Mouse (Mus musculus) CH12F3 (cell line): ENCODE results near the gene Ppp1r8.

ENCODE experiments used
- in situ Hi-C: fragments of 300-500 bp; cut with MboI; formaldehyde crosslinking; loops from 2 replicates; pipeline ENCODE4 v1.14.3; 2020; ENCODE audit warnings: low sequenced_read_pairs

The Ppp1r8 gene

DNA sequence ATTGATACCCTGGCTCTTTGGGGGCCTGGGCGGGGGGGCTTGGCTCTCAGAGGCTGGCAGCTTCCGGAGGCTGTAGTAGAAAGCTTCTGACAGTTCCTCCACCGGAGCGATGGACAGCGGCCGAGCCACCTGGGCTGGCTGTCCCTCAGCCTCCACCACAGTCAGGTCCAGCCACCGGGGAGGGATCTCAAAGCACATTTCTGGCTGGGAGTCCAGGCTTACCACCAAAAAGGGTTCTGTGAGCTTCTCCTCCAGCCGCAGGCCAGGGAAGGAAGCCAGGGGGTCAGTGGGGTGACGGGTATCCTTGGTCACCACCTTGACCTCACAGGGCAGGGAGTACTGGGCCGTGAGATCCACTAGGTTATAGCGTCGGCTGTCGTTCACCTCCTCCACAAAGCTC, 57.7 kb downstream of the Ppp1r8 start:
- in situ Hi-C loops: no loop called here

GRCm38 (mm10) chr4:132783732-132784131, 59.2 kb downstream of the Ppp1r8 start:
- in situ Hi-C loops: loop anchor here (5.0 kb wide), 1 partner anchor 39 kb away; no protein-coding TSS in a partner anchor

GRCm38 (mm10) chr4:132780288-132780687, 62.7 kb downstream of the Ppp1r8 start:
- in situ Hi-C loops: loop anchor here (5.0 kb wide), 1 partner anchor 42 kb away; no protein-coding TSS in a partner anchor

DNA sequence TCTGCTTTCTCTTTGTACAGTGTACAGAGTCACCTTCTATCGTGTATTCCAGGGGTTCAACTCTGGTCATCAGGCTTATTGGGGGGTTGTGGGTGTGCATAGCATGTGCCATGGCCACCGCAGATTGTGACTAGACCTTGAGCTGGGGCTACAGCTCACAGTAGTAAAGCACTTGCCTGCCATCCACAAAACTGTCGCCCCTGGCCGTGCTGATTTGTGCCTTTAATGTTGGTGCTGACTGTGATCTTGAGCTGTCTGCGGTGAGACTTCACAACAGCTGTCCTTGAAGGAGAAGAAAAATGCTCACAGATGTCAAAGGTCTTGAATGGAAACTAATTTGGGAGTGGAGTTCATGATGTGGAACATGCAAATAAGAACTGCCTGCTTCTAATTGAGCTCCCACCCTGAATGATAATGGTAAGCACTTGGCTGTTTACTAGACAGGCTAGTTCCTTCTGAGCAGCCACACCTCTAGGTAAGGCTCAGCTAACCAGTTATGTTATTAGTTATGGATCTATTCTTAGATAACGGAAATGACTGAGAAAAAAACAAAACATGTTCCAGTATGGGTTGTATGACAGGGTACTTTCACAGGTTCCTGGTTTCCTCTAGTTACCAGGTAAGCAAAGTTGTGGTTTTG, 64.3 kb downstream of the Ppp1r8 start:
- in situ Hi-C loops: loop anchor here (10.0 kb wide), 1 partner anchor 146 kb away; the partner anchor contains the start of gene Fam76a
